Mouse (Mus musculus) myocyte (in vitro differentiated cells): ENCODE results near the gene Uba7.

Experiments
- E2F4 ChIP-seq: IDR thresholded peaks from one replicate; pipeline ENCODE4 v1.6.1; 2011; ENCODE audit warnings: mild to moderate bottlenecking, control low read depth, moderate library complexity; ENCODE audit not compliant: insufficient read depth
- MAX ChIP-seq: IDR thresholded peaks from one replicate; pipeline ENCODE4 v1.6.1; 2011; ENCODE audit warnings: low read depth, mild to moderate bottlenecking, control low read depth
- MYOD1 ChIP-seq, 3 experiments: IDR thresholded peaks; one replicate each; pipeline ENCODE4 v1.6.1; 2011; ENCODE audit warnings: control low read depth in 2 of 3, low read depth in 2 of 3, mild to moderate bottlenecking in 2 of 3, moderate library complexity in 1 of 3; ENCODE audit not compliant: insufficient read length in 2 of 3, control insufficient read depth in 1 of 3
- MYOG ChIP-seq, 3 experiments: IDR thresholded peaks; one replicate each; pipeline ENCODE4 v1.6.1; 2011; ENCODE audit warnings: control low read depth in 2 of 3, low read depth in 2 of 3, mild to moderate bottlenecking in 2 of 3; ENCODE audit not compliant: insufficient read length in 2 of 3, control insufficient read depth in 1 of 3, insufficient read depth in 1 of 3
- POLR2A ChIP-seq: IDR thresholded peaks from one replicate; pipeline ENCODE4 v1.6.1; 2011; ENCODE audit warnings: low read depth, mild to moderate bottlenecking, control low read depth, moderate library complexity; ENCODE audit not compliant: insufficient read length
- POLR2AphosphoS2 ChIP-seq: IDR thresholded peaks from one replicate; pipeline ENCODE4 v1.6.1; 2011; ENCODE audit warnings: low read depth, control low read depth; ENCODE audit not compliant: insufficient read length
- SRF ChIP-seq: IDR thresholded peaks from one replicate; pipeline ENCODE4 v1.6.1; 2011; ENCODE audit warnings: low read depth; ENCODE audit not compliant: control insufficient read depth, insufficient read length
- TCF12 ChIP-seq: IDR thresholded peaks from one replicate; pipeline ENCODE4 v1.6.1; 2011; ENCODE audit warnings: mild to moderate bottlenecking, control low read depth; ENCODE audit not compliant: poor library complexity, insufficient read depth, severe bottlenecking
- USF1 ChIP-seq: IDR thresholded peaks from one replicate; pipeline ENCODE4 v1.6.1; 2011; ENCODE audit warnings: low read depth, mild to moderate bottlenecking, control low read depth, moderate library complexity

- no peak for TF ChIP-seq POLR2A
- no peak for TF ChIP-seq USF1
- no peak for TF ChIP-seq MAX
- TF ChIP-seq SRF, result no peak
- TF ChIP-seq POLR2AphosphoS2, result no peak
- TF ChIP-seq MYOD1 (IDR thresholded peaks at IDR 0.05; ENCODE audit: control insufficient read depth in 1 of 3, insufficient read length in 2 of 3, low read depth in 2 of 3), result no peak
- no peak for TF ChIP-seq E2F4
- no peak for TF ChIP-seq TCF12
- no peak for TF ChIP-seq MYOG (IDR thresholded peaks at IDR 0.05; ENCODE audit: control insufficient read depth in 1 of 3, insufficient read depth in 1 of 3, insufficient read length in 2 of 3, low read depth in 2 of 3)
These were observed 18.2 kb upstream of the Uba7 start for GRCm38 (mm10) chr9:107957141-107957540.
